Mouse (Mus musculus) lung, embryonic 16.5 days (tissue): ENCODE measurements around the gene Kpna6. TPM values are rescaled to one million over a fixed set of nuclear protein-coding genes. Genes with fewer than 3 reads are reported as not detected.
A peak's percentile ranks its signal among the peaks of the same experiment; 100 is the strongest.
"Not testable (repeated sequence)": the region's sequence is repeated elsewhere in the genome, so short reads cannot be mapped to it uniquely, and the experiment has no call there.

Source experiments
- ATAC-seq: fragments of 200-750 bp; cut with Nextera tagmentation; 2 replicates; pipeline ENCODE4 v1.8.0; 2017; ENCODE audit warnings: low read depth, mild to moderate bottlenecking, moderate library complexity
- H3K27ac ChIP-seq: fragments of 300-500 bp; sonication (generic); 2 replicates; pipeline ENCODE4 v1.5.1; 2014; ENCODE audit warnings: mild to moderate bottlenecking, control low read depth, low read length
- H3K27me3 ChIP-seq: fragments of 300-500 bp; sonication (generic); 2 replicates; pipeline ENCODE4 v1.6.1; 2014; ENCODE audit warnings: low read depth, low read length, mixed read lengths; ENCODE audit not compliant: control insufficient read depth, insufficient read depth
- H3K36me3 ChIP-seq: fragments of 300-500 bp; sonication (generic); 2 replicates; pipeline ENCODE4 v1.6.1; 2014; ENCODE audit warnings: low read length; ENCODE audit not compliant: control insufficient read depth, insufficient read depth
- H3K4me1 ChIP-seq: fragments of 300-500 bp; sonication (generic); replicated peaks from 2 replicates; pipeline ENCODE4 v1.6.1; 2014; ENCODE audit warnings: low read length, mixed read lengths; ENCODE audit not compliant: control insufficient read depth, insufficient read depth
- H3K4me2 ChIP-seq: fragments of 300-500 bp; sonication (generic); 2 replicates; pipeline ENCODE4 v1.6.1; 2014; ENCODE audit warnings: low read depth, low read length, control low read depth
- H3K4me3 ChIP-seq: fragments of 300-500 bp; sonication (generic); 2 replicates; pipeline ENCODE4 v1.5.1; 2014; ENCODE audit warnings: mild to moderate bottlenecking, low read length, control low read depth
- H3K9ac ChIP-seq: fragments of 300-500 bp; sonication (generic); 2 replicates; pipeline ENCODE4 v1.6.1; 2014; ENCODE audit warnings: low read length, control low read depth
- H3K9me3 ChIP-seq: fragments of 300-500 bp; sonication (generic); 2 replicates; pipeline ENCODE4 v1.6.1; 2016; ENCODE audit warnings: low read length; ENCODE audit not compliant: control insufficient read depth
- WGBS: fragments of 180-500 bp; shearing (Covaris S2); extraction: QIAGEN DNeasy Blood & Tissue Kit; methylation state at CpG from one replicate; pipeline ENCODE4 v1.1.7; 2014; 5-methylcytosine and 5-hydroxymethylcytosine counted together
- polyA plus RNA-seq: library from polyadenylated mRNA; unstranded; fragments of >200 nt; fragmentation: Nextera tagmentation; extraction: Ambion mirVana; gene quantifications from 2 replicates; pipeline ENCODE4 v1.2.1, GENCODE M21; 2015

Kpna6 gene
- 15.8 and 18.2 TPM in 2 replicates for polyA plus RNA-seq

GRCm38 (mm10) chr4:129672083-129672877 lies at the start of gene Kpna6:
Gene Kpna6, minus strand, starts transcription at chr4:129672767.
- under 1% methylated on average over 65 of the region's 65 CpGs for WGBS
- no peaks in the 10 kb centered on the region for H3K9me3 ChIP-seq
- ATAC-seq, result peak; percentile 94

GRCm38 (mm10) chr4:129716310-129716709 lies 43.7 kb upstream of the Kpna6 start:
- H3K9ac ChIP-seq, result no peak overlapping the region
- WGBS, result 84% methylated on average over 9 of the region's 9 CpGs
- no peaks in the 10 kb centered on the region for H3K4me1 ChIP-seq
- no peaks in the 10 kb centered on the region for H3K27me3 ChIP-seq
- peaks cover 60% of the 10 kb centered on the region for H3K36me3 ChIP-seq
- no peaks in the 10 kb centered on the region for H3K9me3 ChIP-seq
- ATAC-seq, result no peak
- no peak overlapping the region for H3K4me3 ChIP-seq
- H3K27ac ChIP-seq, result no peak overlapping the region
- no peak overlapping the region for H3K4me2 ChIP-seq

More at GRCm38 (mm10) chr4:129672083-129672877, at the start of gene Kpna6:
- peaks cover 15% of the 10 kb centered on the region for H3K4me1 ChIP-seq
- H3K36me3 ChIP-seq, result peaks cover 11% of the 10 kb centered on the region
- H3K4me3 ChIP-seq, result peak within 1 kb of the TSS; percentile 100
- peak within 1 kb of the TSS; percentile 91 for H3K4me2 ChIP-seq
- H3K9ac ChIP-seq, result peak within 1 kb of the TSS; percentile 97
- H3K27me3 ChIP-seq, result no peaks in the 10 kb centered on the region
- H3K27ac ChIP-seq, result peak within 1 kb of the TSS; percentile 94

- Histone ChIP-seq H3K4me3 (no peak overlapping the region), H3K9ac (no peak overlapping the region), H3K27ac (no peak overlapping the region), H3K4me2 (no peak overlapping the region), H3K4me1 (no peaks in the 10 kb centered on the region), H3K36me3 (peaks cover 56% of the 10 kb centered on the region), H3K9me3 (no peaks in the 10 kb centered on the region), H3K27me3 (no peaks in the 10 kb centered on the region)
- no peak for ATAC-seq
- 84% methylated on average over 8 of the region's 8 CpGs for WGBS
Observed at GRCm38 (mm10) chr4:129709486-129710129, 37.0 kb upstream of the Kpna6 start.

GRCm38 (mm10) chr4:129706750-129707149 lies 34.2 kb upstream of the Kpna6 start:
- WGBS, result 79% methylated on average over 3 of the region's 3 CpGs

GRCm38 (mm10) chr4:129702454-129702853 lies 29.9 kb upstream of the Kpna6 start:
- H3K9ac ChIP-seq, result 0 out of 2 replicates have a peak overlapping the region, but pooled peaks have one; percentile 8
- peaks cover 21% of the 10 kb centered on the region for H3K4me1 ChIP-seq
- peak; percentile 91 for ATAC-seq
- H3K4me2 ChIP-seq, result no peak overlapping the region
- H3K36me3 ChIP-seq, result peaks cover 18% of the 10 kb centered on the region
- no peak overlapping the region for H3K4me3 ChIP-seq
- H3K27ac ChIP-seq, result peak overlapping the region; percentile 76
- no peaks in the 10 kb centered on the region for H3K27me3 ChIP-seq
- H3K9me3 ChIP-seq, result no peaks in the 10 kb centered on the region
- 10% methylated on average over 11 of the region's 11 CpGs for WGBS

More at GRCm38 (mm10) chr4:129706750-129707149, 34.2 kb upstream of the Kpna6 start:
- peaks cover 16% of the 10 kb centered on the region for H3K4me1 ChIP-seq
- no peak overlapping the region for H3K27ac ChIP-seq
- H3K9me3 ChIP-seq, result no peaks in the 10 kb centered on the region
- peaks cover 48% of the 10 kb centered on the region for H3K36me3 ChIP-seq
- ATAC-seq, result no peak
- H3K4me2 ChIP-seq, result no peak overlapping the region
- no peaks in the 10 kb centered on the region for H3K27me3 ChIP-seq
- H3K9ac ChIP-seq, result no peak overlapping the region
- no peak overlapping the region for H3K4me3 ChIP-seq

- Histone ChIP-seq H3K9ac (peak overlapping the region; percentile 39), H3K36me3 (peaks cover 18% of the 10 kb centered on the region), H3K4me1 (peaks cover 24% of the 10 kb centered on the region), H3K9me3 (no peaks in the 10 kb centered on the region), H3K27me3 (no peaks in the 10 kb centered on the region), H3K4me3 (peak overlapping the region; percentile 23), H3K27ac (peak overlapping the region; percentile 76), H3K4me2 (peak overlapping the region; percentile 31; the same call in 1 of the 2 replicates)
- whole genome bisulfite sequencing, result 43% methylated on average over 17 of the region's 17 CpGs
- ATAC-seq, result peak; percentile 16; the same call in 1 of the 2 replicates
Observed at GRCm38 (mm10) chr4:129701503-129702377, 29.2 kb upstream of the Kpna6 start.

- not testable (repeated sequence) for H3K27ac ChIP-seq, H3K27me3 ChIP-seq, H3K9ac ChIP-seq, H3K4me3 ChIP-seq, ATAC-seq, H3K4me2 ChIP-seq, H3K9me3 ChIP-seq
- Histone ChIP-seq H3K4me1 (peaks cover 26% of the 10 kb centered on the region), H3K36me3 (peaks cover 14% of the 10 kb centered on the region)
- WGBS, result 89% methylated on average over 6 of the region's 6 CpGs
Observed at GRCm38 (mm10) chr4:129700661-129701060, 28.1 kb upstream of the Kpna6 start.

- Histone ChIP-seq H3K4me3 (no peak overlapping the region), H3K27me3 (no peaks in the 10 kb centered on the region), H3K27ac (no peak overlapping the region), H3K9me3 (no peaks in the 10 kb centered on the region), H3K36me3 (peaks cover 12% of the 10 kb centered on the region), H3K4me1 (peaks cover 30% of the 10 kb centered on the region), H3K9ac (no peak overlapping the region), H3K4me2 (no peak overlapping the region)
- 60% methylated on average over 1 of the region's 1 CpGs for WGBS
- ATAC-seq, result no peak
Observed at GRCm38 (mm10) chr4:129700216-129700615, 27.6 kb upstream of the Kpna6 start.
